Mouse (Mus musculus) kidney, embryonic 16.5 days (tissue): ENCODE measurements around the gene Cngb1. TPM values are rescaled to one million over a fixed set of nuclear protein-coding genes. Genes with fewer than 3 reads are reported as not detected.

Experiments used
- ATAC-seq: fragments of 200-750 bp; cut with Nextera tagmentation; 2 replicates; pipeline ENCODE4 v1.8.0; 2017; ENCODE audit warnings: moderate TSS enrichment; ENCODE audit not compliant: low FRiP score, low TSS enrichment
- H3K27ac ChIP-seq: fragments of 300-500 bp; sonication (generic); 2 replicates; pipeline ENCODE4 v1.5.1; 2014; ENCODE audit warnings: low read length
- H3K27me3 ChIP-seq: fragments of 300-500 bp; sonication (generic); 2 replicates; pipeline ENCODE4 v1.6.1; 2014; ENCODE audit warnings: low read length, control low read depth, mixed read lengths; ENCODE audit not compliant: insufficient read depth
- H3K36me3 ChIP-seq: fragments of 300-500 bp; sonication (generic); 2 replicates; pipeline ENCODE4 v1.6.1; 2014; ENCODE audit warnings: low read length, control low read depth, mixed read lengths; ENCODE audit not compliant: insufficient read depth
- H3K4me1 ChIP-seq: fragments of 300-500 bp; sonication (generic); 2 replicates; pipeline ENCODE4 v1.6.1; 2014; ENCODE audit warnings: low read length, control low read depth, mixed read lengths; ENCODE audit not compliant: insufficient read depth
- H3K4me2 ChIP-seq: fragments of 300-500 bp; sonication (generic); replicated peaks from 2 replicates; pipeline ENCODE4 v1.6.1; 2014; ENCODE audit warnings: low read depth, low read length
- H3K4me3 ChIP-seq: fragments of 300-500 bp; sonication (generic); 2 replicates; pipeline ENCODE4 v1.5.1; 2014; ENCODE audit warnings: mild to moderate bottlenecking, low read length
- H3K9ac ChIP-seq: fragments of 300-500 bp; sonication (generic); replicated peaks from 2 replicates; pipeline ENCODE4 v1.6.1; 2014; ENCODE audit warnings: low read length
- H3K9me3 ChIP-seq: fragments of 300-500 bp; sonication (generic); 2 replicates; pipeline ENCODE4 v1.6.1; 2016; ENCODE audit warnings: low read length, control low read depth
- WGBS: fragments of 180-500 bp; shearing (Covaris S2); extraction: QIAGEN DNeasy Blood & Tissue Kit; methylation state at CpG from one replicate; pipeline ENCODE4 v1.1.7; 2014; 5-methylcytosine and 5-hydroxymethylcytosine counted together
- polyA plus RNA-seq: library from polyadenylated mRNA; unstranded; fragments of >200 nt; fragmentation: Nextera tagmentation; extraction: Ambion mirVana; gene quantifications from 2 replicates; pipeline ENCODE4 v1.2.1, GENCODE M21; 2015

The Cngb1 gene
- polyA plus RNA-seq, 1 experiment from 2014 or later = 0.85 TPM

DNA sequence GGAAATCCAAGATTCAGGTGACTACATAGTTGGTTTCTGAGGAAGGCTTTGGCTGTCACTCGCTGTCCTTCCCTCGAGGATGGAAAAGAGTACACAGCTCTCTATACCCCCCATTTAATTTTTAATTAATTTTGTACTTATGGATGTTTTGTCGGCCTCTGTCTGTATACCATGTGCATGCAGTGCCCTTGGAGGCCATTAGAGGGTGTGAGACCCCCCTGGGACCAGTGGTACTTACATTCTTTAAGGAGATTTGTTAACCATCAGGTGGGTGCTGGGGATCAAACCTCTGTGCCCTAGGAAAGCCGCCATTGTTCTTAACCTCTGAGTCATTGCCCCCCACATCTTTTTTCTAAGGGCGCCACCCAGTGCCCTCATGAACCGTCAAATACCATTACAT is 38.3 kb upstream of the Cngb1 start:
- WGBS = 81% methylated on average over 6 of the region's 6 CpGs
- H3K9ac ChIP-seq = no peak overlapping the region
- no peak overlapping the region for H3K4me3 ChIP-seq
- peaks cover 32% of the 10 kb centered on the region; the same call in 1 of the 2 replicates for H3K36me3 ChIP-seq
- no peak overlapping the region for H3K27ac ChIP-seq
- H3K4me1 ChIP-seq = peaks cover 12% of the 10 kb centered on the region
- ATAC-seq = no peak
- no peaks in the 10 kb centered on the region for H3K9me3 ChIP-seq
- no peaks in the 10 kb centered on the region for H3K27me3 ChIP-seq
- no peak overlapping the region for H3K4me2 ChIP-seq

GRCm38 (mm10) chr8:95341721-95342120 is 35.3 kb upstream of the Cngb1 start:
- H3K27ac ChIP-seq = no peak overlapping the region
- no peak overlapping the region for H3K9ac ChIP-seq
- H3K9me3 ChIP-seq = no peaks in the 10 kb centered on the region
- no peaks in the 10 kb centered on the region for H3K27me3 ChIP-seq
- no peak for ATAC-seq
- no peak overlapping the region for H3K4me3 ChIP-seq
- peaks cover 36% of the 10 kb centered on the region; the same call in 1 of the 2 replicates for H3K36me3 ChIP-seq
- no peaks in the 10 kb centered on the region; the same call in 1 of the 2 replicates for H3K4me1 ChIP-seq
- WGBS = 65% methylated on average over 5 of the region's 5 CpGs
- no peak overlapping the region for H3K4me2 ChIP-seq

DNA sequence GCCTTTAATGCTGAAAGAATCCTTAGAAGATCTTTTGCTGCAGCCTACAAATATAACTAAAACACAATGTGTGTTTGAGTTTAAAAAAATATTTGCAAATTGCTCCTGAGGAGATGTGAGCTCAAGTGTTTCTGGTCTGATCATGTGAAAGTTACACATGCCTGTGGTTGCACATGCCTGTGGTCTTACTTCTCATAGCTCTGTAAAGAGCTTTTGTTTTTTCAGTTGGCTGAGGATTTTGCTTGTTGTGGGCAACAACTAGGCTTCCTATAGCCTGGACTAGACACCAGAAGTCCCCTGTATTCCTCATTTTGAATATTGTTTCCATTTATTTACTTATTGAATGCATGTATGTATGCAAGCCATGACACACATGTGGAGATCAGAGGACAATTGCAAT is 30.0 kb upstream of the Cngb1 start:
- no peak overlapping the region for H3K9ac ChIP-seq
- H3K27ac ChIP-seq = no peak overlapping the region
- H3K4me2 ChIP-seq = no peak overlapping the region
- H3K4me1 ChIP-seq = peaks cover 8% of the 10 kb centered on the region
- H3K4me3 ChIP-seq = no peak overlapping the region
- H3K36me3 ChIP-seq = peaks cover 25% of the 10 kb centered on the region; the same call in 1 of the 2 replicates
- H3K27me3 ChIP-seq = no peaks in the 10 kb centered on the region
- no peak for ATAC-seq
- H3K9me3 ChIP-seq = no peaks in the 10 kb centered on the region

GRCm38 (mm10) chr8:95335706-95336105 is 29.3 kb upstream of the Cngb1 start:
- no peak for ATAC-seq
- no peaks in the 10 kb centered on the region for H3K9me3 ChIP-seq

GRCm38 (mm10) chr8:95332437-95333199 is 26.2 kb upstream of the Cngb1 start:
- WGBS = 12% methylated on average over 21 of the region's 21 CpGs
- peaks cover 21% of the 10 kb centered on the region for H3K4me1 ChIP-seq
- peak overlapping the region; percentile 99 for H3K27ac ChIP-seq
- no peaks in the 10 kb centered on the region for H3K9me3 ChIP-seq
- peak overlapping the region; percentile 74 for H3K4me2 ChIP-seq
- peak overlapping the region; percentile 69 for H3K4me3 ChIP-seq
- no peaks in the 10 kb centered on the region for H3K27me3 ChIP-seq
- H3K9ac ChIP-seq = peak overlapping the region; percentile 78
- H3K36me3 ChIP-seq = peaks cover 35% of the 10 kb centered on the region
- peak; percentile 33 for ATAC-seq

More at GRCm38 (mm10) chr8:95335706-95336105, 29.3 kb upstream of the Cngb1 start:
- peaks cover 24% of the 10 kb centered on the region; the same call in 1 of the 2 replicates for H3K36me3 ChIP-seq
- H3K9ac ChIP-seq = no peak overlapping the region
- H3K4me2 ChIP-seq = no peak overlapping the region
- no peaks in the 10 kb centered on the region for H3K27me3 ChIP-seq
- no peak overlapping the region for H3K4me3 ChIP-seq
- H3K4me1 ChIP-seq = peaks cover 10% of the 10 kb centered on the region
- no peak overlapping the region for H3K27ac ChIP-seq
- 88% methylated on average over 1 of the region's 1 CpGs for WGBS

DNA sequence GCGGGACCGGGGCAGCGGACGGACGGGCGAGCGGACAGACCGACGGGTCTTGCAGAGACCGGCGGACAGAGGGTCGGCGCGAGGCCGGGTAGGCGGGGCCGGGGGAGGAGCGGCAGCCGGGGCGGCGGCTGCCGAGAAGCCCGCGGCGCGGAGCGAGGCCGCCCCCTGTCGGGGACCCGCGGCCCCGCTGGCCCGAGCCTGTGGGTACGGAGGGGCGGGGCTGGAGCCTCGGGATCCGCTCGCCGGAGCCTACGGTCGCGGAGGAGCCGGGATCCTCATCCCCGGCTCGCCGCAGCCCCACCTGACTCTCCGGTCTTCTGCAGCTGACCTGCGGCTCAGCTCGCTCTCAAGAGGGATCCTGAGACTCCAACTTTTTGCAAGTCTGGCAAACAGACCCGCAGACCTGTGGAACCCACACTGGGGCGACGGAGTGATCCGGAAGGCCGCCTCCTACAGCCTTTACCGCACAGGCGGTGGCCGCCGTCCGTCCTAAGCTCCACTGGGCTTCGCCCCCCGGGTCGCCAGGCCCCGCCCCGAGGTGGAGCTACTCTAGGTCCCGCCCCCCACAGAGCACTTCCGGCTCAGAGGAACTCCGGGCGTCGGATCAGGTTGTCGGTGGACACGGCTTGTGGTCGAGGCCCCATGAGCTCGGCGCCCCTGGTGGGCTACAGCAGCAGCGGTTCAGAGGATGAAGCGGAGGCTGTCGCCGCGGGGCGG is 25.5 kb upstream of the Cngb1 start, which contains the start of the genes Zfp319 and Usb1:
TSS of gene Zfp319 (minus strand) at position 231 of the 717 bp plus-strand sequence.
TSS of gene Usb1 (plus strand) at position 565 of the 717 bp plus-strand sequence.
- peak within 1 kb of the TSS; percentile 74 for H3K4me2 ChIP-seq
- H3K4me1 ChIP-seq = peaks cover 21% of the 10 kb centered on the region
- under 1% methylated on average over 56 of the region's 80 CpGs for WGBS
- no peaks in the 10 kb centered on the region for H3K27me3 ChIP-seq
- no peaks in the 10 kb centered on the region for H3K9me3 ChIP-seq
- peak within 1 kb of the TSS; percentile 99 for H3K27ac ChIP-seq
- peak within 1 kb of the TSS; percentile 69 for H3K4me3 ChIP-seq
- peak within 1 kb of the TSS; percentile 78 for H3K9ac ChIP-seq
- peak; percentile 96 for ATAC-seq
- peaks cover 42% of the 10 kb centered on the region for H3K36me3 ChIP-seq

- Histone ChIP-seq H3K9me3 (no peaks in the 10 kb centered on the region), H3K4me2 (peak overlapping the region; percentile 74), H3K4me1 (peaks cover 21% of the 10 kb centered on the region), H3K27me3 (no peaks in the 10 kb centered on the region), H3K36me3 (peaks cover 49% of the 10 kb centered on the region), H3K4me3 (peak overlapping the region; percentile 69), H3K9ac (peak overlapping the region; percentile 78), H3K27ac (peak overlapping the region; percentile 99)
- peak; percentile 55 for ATAC-seq
- WGBS = under 1% methylated on average over 38 of the region's 38 CpGs
Measured at GRCm38 (mm10) chr8:95331156-95331719, 24.9 kb upstream of the Cngb1 start.

DNA sequence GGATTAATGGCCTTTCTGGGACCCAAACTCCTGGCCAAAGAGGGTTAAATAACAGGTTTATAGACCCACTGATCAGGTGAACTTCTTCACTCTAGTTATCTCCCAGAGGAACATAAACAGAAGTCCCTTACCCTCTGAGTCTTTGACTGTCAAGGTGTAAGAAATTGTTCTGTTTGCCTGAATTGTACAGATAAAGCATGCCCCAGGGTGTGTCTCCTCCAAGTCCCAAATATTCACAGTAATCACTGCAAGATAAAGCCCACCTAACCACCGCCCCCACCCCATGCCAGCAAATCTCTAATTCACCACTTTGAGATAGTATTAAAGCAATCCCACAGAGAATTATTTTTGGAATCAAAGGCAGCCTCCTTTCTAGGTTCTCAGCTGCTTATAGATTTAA is 24.0 kb upstream of the Cngb1 start:
- Histone ChIP-seq H3K36me3 (peaks cover 55% of the 10 kb centered on the region), H3K4me2 (peak overlapping the region; percentile 74), H3K27ac (no peak overlapping the region), H3K4me3 (peak overlapping the region; percentile 69), H3K27me3 (no peaks in the 10 kb centered on the region), H3K9ac (peak overlapping the region; percentile 78), H3K9me3 (no peaks in the 10 kb centered on the region), H3K4me1 (peaks cover 21% of the 10 kb centered on the region)
- ATAC-seq = no peak
- 68% methylated on average over 1 of the region's 1 CpGs for WGBS

DNA sequence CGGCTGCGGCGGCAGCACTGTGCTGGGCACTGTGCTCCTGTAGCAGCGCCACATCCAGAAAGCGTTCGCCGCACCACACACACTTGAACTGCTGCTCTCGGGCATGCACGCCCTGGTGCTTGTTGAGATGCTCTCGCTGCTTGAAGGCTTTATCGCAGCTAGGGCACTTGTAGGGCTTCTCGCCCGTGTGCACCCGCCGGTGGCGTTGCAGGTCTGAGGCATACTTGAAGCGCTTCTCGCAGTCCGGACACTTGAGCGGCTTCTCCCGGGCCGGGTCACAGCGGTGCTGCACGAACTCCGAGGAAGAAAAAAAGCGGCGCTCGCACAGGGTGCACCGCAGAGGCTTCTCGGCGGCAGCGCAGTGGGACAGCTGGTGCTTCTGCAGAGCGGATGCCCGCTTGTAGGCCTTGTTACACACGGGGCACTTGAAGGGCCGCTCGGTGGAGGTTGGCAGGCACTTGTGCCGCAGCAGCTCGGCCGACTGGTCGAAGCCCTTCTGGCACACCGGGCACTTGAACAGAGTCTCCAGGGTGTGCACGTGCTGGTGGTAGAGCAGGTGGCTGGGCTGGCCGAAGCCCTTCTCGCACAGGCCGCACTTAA is 21.6 kb upstream of the Cngb1 start:
- ATAC-seq = no peak
- H3K9ac ChIP-seq = no peak overlapping the region
- no peak overlapping the region for H3K4me3 ChIP-seq
- peaks cover 55% of the 10 kb centered on the region for H3K36me3 ChIP-seq
- WGBS = 89% methylated on average over 46 of the region's 46 CpGs
- H3K9me3 ChIP-seq = no peaks in the 10 kb centered on the region
- H3K4me2 ChIP-seq = no peak overlapping the region
- peaks cover 17% of the 10 kb centered on the region for H3K4me1 ChIP-seq
- H3K27me3 ChIP-seq = no peaks in the 10 kb centered on the region
- H3K27ac ChIP-seq = no peak overlapping the region
